Mouse (Mus musculus) MEL (cell line): ENCODE results near the gene Rras2. TPM values are rescaled to one million over a fixed set of nuclear protein-coding genes. Genes with fewer than 3 reads are reported as not detected.

Experiments used
- DNase-seq: peaks from one replicate; pipeline ENCODE4 v3.0.0; 2011; ENCODE audit warnings: low read depth, low spot score
- H3K27ac ChIP-seq: 2 replicates; pipeline ENCODE4 v1.5.1; 2012; ENCODE audit warnings: low read depth, mild to moderate bottlenecking, control low read depth, low read length, moderate library complexity; ENCODE audit not compliant: control insufficient read depth
- H3K27me3 ChIP-seq, 2 experiments: fragments of 150-350 bp in 1 of 2; sonication (generic) in 1 of 2; 2 replicates each; pipeline ENCODE4 v1.6.1; 2012; ENCODE audit warnings: low read length in 2 of 2, mild to moderate bottlenecking in 2 of 2, improper control_type of control experiment in 1 of 2, moderate library complexity in 1 of 2; ENCODE audit not compliant: insufficient read depth in 2 of 2, control insufficient read depth in 1 of 2
- H3K36me3 ChIP-seq, 2 experiments: 2 replicates each; pipeline ENCODE4 v1.6.1; 2012 to 2014; ENCODE audit warnings: low read length in 2 of 2, improper control_type of control experiment in 1 of 2, inconsistent platforms in 1 of 2, mild to moderate bottlenecking in 1 of 2; ENCODE audit not compliant: insufficient read depth in 2 of 2, control insufficient read depth in 1 of 2
- H3K4me1 ChIP-seq, 2 experiments: fragments of 150-350 bp in 1 of 2; sonication (generic) in 1 of 2; 2 replicates each; pipeline ENCODE4 v1.6.1; 2012; ENCODE audit warnings: low read length in 2 of 2, improper control_type of control experiment in 1 of 2, mild to moderate bottlenecking in 1 of 2; ENCODE audit not compliant: insufficient read depth in 2 of 2, control insufficient read depth in 1 of 2
- H3K4me3 ChIP-seq, 2 experiments: fragments of 150-350 bp in 1 of 2; sonication (generic) in 1 of 2; 2 replicates each; pipeline ENCODE4 v1.5.1; 2012; ENCODE audit warnings: low read depth in 2 of 2, low read length in 2 of 2, mild to moderate bottlenecking in 2 of 2, moderate library complexity in 2 of 2, control low read depth in 1 of 2, improper control_type of control experiment in 1 of 2; ENCODE audit not compliant: control insufficient read depth in 1 of 2, insufficient read depth in 1 of 2
- H3K79me2 ChIP-seq: 2 replicates; pipeline ENCODE4 v1.6.1; 2012; ENCODE audit warnings: mild to moderate bottlenecking, low read length, moderate library complexity; ENCODE audit not compliant: control insufficient read depth, poor library complexity, insufficient read depth
- H3K9ac ChIP-seq: 2 replicates; pipeline ENCODE4 v1.6.1; 2012; ENCODE audit warnings: low read depth, mild to moderate bottlenecking, control low read depth, low read length, moderate library complexity; ENCODE audit not compliant: control insufficient read depth, poor library complexity, severe bottlenecking
- H3K9me3 ChIP-seq: fragments of 150-350 bp; sonication (generic); replicated peaks from 2 replicates; pipeline ENCODE4 v1.6.1; 2012; ENCODE audit warnings: mild to moderate bottlenecking, low read length, improper control_type of control experiment, moderate library complexity; ENCODE audit not compliant: insufficient read depth
- CHD1 ChIP-seq: IDR thresholded peaks from 2 replicates; pipeline ENCODE4 v1.6.1; 2012; ENCODE audit warnings: low read depth, mild to moderate bottlenecking, inconsistent platforms, low read length, improper control_type of control experiment
- CHD2 ChIP-seq: IDR thresholded peaks from 2 replicates; pipeline ENCODE4 v1.6.1; 2011; ENCODE audit warnings: low read length, improper control_type of control experiment
- ELF1 ChIP-seq: IDR thresholded peaks from 2 replicates; pipeline ENCODE4 v1.6.1; 2014; ENCODE audit warnings: low read depth, mild to moderate bottlenecking, inconsistent platforms, low read length, improper control_type of control experiment, moderate library complexity
- EP300 ChIP-seq, 2 experiments: IDR thresholded peaks; 2 replicates each; pipeline ENCODE4 v1.6.1; 2011; ENCODE audit warnings: improper control_type of control experiment in 2 of 2, low read length in 2 of 2, low read depth in 1 of 2, mild to moderate bottlenecking in 1 of 2
- HCFC1 ChIP-seq: IDR thresholded peaks from 2 replicates; pipeline ENCODE4 v1.6.1; 2012; ENCODE audit warnings: low read depth, mild to moderate bottlenecking, inconsistent platforms, low read length, improper control_type of control experiment, moderate library complexity
- JUND ChIP-seq: IDR thresholded peaks from 2 replicates; pipeline ENCODE4 v1.6.1; 2011; ENCODE audit warnings: low read depth, mild to moderate bottlenecking, improper control_type of control experiment, low read length
- MAFK ChIP-seq: IDR thresholded peaks from 2 replicates; pipeline ENCODE4 v1.6.1; 2011; ENCODE audit warnings: low read depth, mild to moderate bottlenecking, low read length, improper control_type of control experiment, borderline replicate concordance
- MAX ChIP-seq: IDR thresholded peaks from 2 replicates; pipeline ENCODE4 v1.6.1; 2011; ENCODE audit warnings: low read length, improper control_type of control experiment
- MAZ ChIP-seq: IDR thresholded peaks from 2 replicates; pipeline ENCODE4 v1.6.1; 2012; ENCODE audit warnings: low read depth, mild to moderate bottlenecking, inconsistent platforms, low read length, improper control_type of control experiment
- MYC ChIP-seq: IDR thresholded peaks from 2 replicates; pipeline ENCODE4 v1.6.1; 2011; ENCODE audit warnings: low read depth, mild to moderate bottlenecking, low read length, improper control_type of control experiment, moderate library complexity
- POLR2A ChIP-seq, 2 experiments: IDR thresholded peaks; 2 replicates each; pipeline ENCODE4 v1.6.1; 2011 to 2012; ENCODE audit warnings: low read length in 2 of 2, mild to moderate bottlenecking in 2 of 2, control low read depth in 1 of 2, improper control_type of control experiment in 1 of 2, low read depth in 1 of 2, moderate library complexity in 1 of 2; ENCODE audit not compliant: control insufficient read depth in 1 of 2, insufficient read depth in 1 of 2, poor library complexity in 1 of 2
- TAL1 ChIP-seq: IDR thresholded peaks from 2 replicates; pipeline ENCODE4 v1.6.1; 2012; ENCODE audit warnings: mild to moderate bottlenecking, inconsistent platforms, low read length, moderate library complexity, mixed read lengths
- TBP ChIP-seq: IDR thresholded peaks from 2 replicates; pipeline ENCODE4 v1.8.0; 2011; ENCODE audit warnings: low read depth, low read length, improper control_type of control experiment
- TCF12 ChIP-seq: IDR thresholded peaks from 2 replicates; pipeline ENCODE4 v1.6.1; 2014; ENCODE audit warnings: low read depth, mild to moderate bottlenecking, inconsistent platforms, low read length, improper control_type of control experiment, moderate library complexity
- ZC3H11A ChIP-seq: IDR thresholded peaks from 2 replicates; pipeline ENCODE4 v1.6.1; 2012; ENCODE audit warnings: low read depth, mild to moderate bottlenecking, inconsistent platforms, low read length, improper control_type of control experiment
- ZMIZ1 ChIP-seq: IDR thresholded peaks from 2 replicates; pipeline ENCODE4 v1.6.1; 2012; ENCODE audit warnings: low read depth, mild to moderate bottlenecking, inconsistent platforms, low read length, improper control_type of control experiment, moderate library complexity
- polyA plus RNA-seq, 2 experiments: library from polyadenylated mRNA; stranded (reverse) in 1 of 2; unstranded in 1 of 2; fragments of >175 nt in 1 of 2; fragments of >200 nt in 1 of 2; gene quantifications; 2 replicates each; pipeline versions ENCODE4 v1.2.1 to v1.2.4; 2012; ENCODE audit warnings: low replicate concordance in 2 of 2, low read depth in 1 of 2; ENCODE audit not compliant: insufficient read length in 2 of 2, insufficient read depth in 1 of 2, missing spikeins in 1 of 2
- total RNA-seq: library from RNA; depleted of rRNA; stranded (reverse); fragments of 300-350 nt; gene quantifications from 2 replicates; pipeline ENCODE4 v1.2.3, GENCODE M21; 2012

The Rras2 gene
- total and polyA plus RNA-seq, 3 experiments = not detected

GRCm38 (mm10) chr7:114110500-114110899, 7.1 kb downstream of the Rras2 start:
- no peak for DNase-seq
- no peaks in the 10 kb centered on the region for H3K36me3 ChIP-seq

GRCm38 (mm10) chr7:114105886-114106285, 11.7 kb downstream of the Rras2 start:
- Histone ChIP-seq H3K27me3 (no peaks in the 10 kb centered on the region), H3K36me3 (no peaks in the 10 kb centered on the region), H3K4me3 (no peak overlapping the region), H3K9ac (no peak overlapping the region), H3K4me1 (no peaks in the 10 kb centered on the region), H3K79me2 (no peaks in the 10 kb centered on the region), H3K9me3 (no peaks in the 10 kb centered on the region), H3K27ac (no peak overlapping the region)
- DNase-seq = no peak
- no peak for TF ChIP-seq MAX
- TF ChIP-seq JUND = no peak
- TF ChIP-seq CHD1 = no peak
- TF ChIP-seq MAFK = no peak
- no peak for TF ChIP-seq TCF12
- no peak for TF ChIP-seq MYC
- no peak for TF ChIP-seq POLR2A (IDR thresholded peaks at IDR 0.05; ENCODE audit: control insufficient read depth in 1 of 2, insufficient read depth in 1 of 2, low read depth in 1 of 2, low read length in 2 of 2, poor library complexity in 1 of 2)
- no peak for TF ChIP-seq TBP
- TF ChIP-seq ELF1 = no peak
- no peak for TF ChIP-seq TAL1
- no peak for TF ChIP-seq ZMIZ1
- no peak for TF ChIP-seq MAZ

More at GRCm38 (mm10) chr7:114110500-114110899, 7.1 kb downstream of the Rras2 start:
- Histone ChIP-seq H3K9me3 (no peaks in the 10 kb centered on the region), H3K79me2 (no peaks in the 10 kb centered on the region), H3K9ac (no peak overlapping the region), H3K4me3 (no peak overlapping the region), H3K4me1 (no peaks in the 10 kb centered on the region), H3K27ac (no peak overlapping the region), H3K27me3 (no peaks in the 10 kb centered on the region)
- TF ChIP-seq ZC3H11A (no peak), MAZ (no peak), TAL1 (no peak), HCFC1 (no peak), MYC (no peak), TBP (no peak), TCF12 (no peak), CHD2 (no peak), MAFK (no peak), EP300 (IDR thresholded peaks at IDR 0.05; ENCODE audit: low read depth in 1 of 2, low read length in 2 of 2) (no peak)
